Mouse (Mus musculus) thymus, adult 2 months (tissue): ENCODE data around the gene Cnbp.

ENCODE experiments used
- CTCF ChIP-seq: fragments of 200-500 bp; IDR thresholded peaks from 2 replicates; pipeline ENCODE4 v1.5.1; 2012; ENCODE audit warnings: mild to moderate bottlenecking, control low read depth, low read length, moderate library complexity, borderline replicate concordance; ENCODE audit not compliant: control insufficient read depth, poor library complexity, insufficient read depth; ENCODE audit errors: extremely low read depth
- POLR2A ChIP-seq: fragments of 200-500 bp; IDR thresholded peaks from 2 replicates; pipeline ENCODE4 v1.6.1; 2012; ENCODE audit warnings: mild to moderate bottlenecking, low read length, control low read depth, moderate library complexity; ENCODE audit not compliant: control insufficient read depth, poor library complexity, insufficient read depth; ENCODE audit errors: extremely low read depth

DNA sequence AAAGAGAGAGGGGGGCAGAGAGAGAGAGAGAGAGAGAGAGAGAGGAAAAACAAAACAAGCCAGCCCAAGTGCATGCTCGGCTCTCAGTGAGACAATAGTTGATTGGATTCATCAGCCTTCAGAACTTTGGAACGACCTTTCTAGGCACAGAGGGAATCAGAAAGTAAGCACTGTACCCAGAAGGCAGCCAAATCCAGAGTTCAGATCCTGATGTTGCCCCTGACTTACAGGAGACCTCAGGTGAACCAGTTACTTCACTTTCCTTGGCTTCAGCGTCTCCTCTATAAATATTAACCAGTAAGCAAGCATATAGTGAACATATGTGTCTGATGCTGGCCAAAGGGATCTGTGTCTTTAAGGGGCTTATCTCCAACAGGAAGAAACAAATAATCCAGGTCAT is 42.4 kb downstream of the Cnbp start:
- no peak for TF ChIP-seq CTCF
- no peak for TF ChIP-seq POLR2A
